Mouse (Mus musculus) skeletal muscle tissue, adult 2 months (tissue): ENCODE results near the gene Cyb561.

ENCODE experiments used
- DNase-seq: peaks from one replicate; pipeline ENCODE4 v3.0.0-alpha.2; 2012; ENCODE audit warnings: low read depth, low spot score

The Cyb561 gene

DNA sequence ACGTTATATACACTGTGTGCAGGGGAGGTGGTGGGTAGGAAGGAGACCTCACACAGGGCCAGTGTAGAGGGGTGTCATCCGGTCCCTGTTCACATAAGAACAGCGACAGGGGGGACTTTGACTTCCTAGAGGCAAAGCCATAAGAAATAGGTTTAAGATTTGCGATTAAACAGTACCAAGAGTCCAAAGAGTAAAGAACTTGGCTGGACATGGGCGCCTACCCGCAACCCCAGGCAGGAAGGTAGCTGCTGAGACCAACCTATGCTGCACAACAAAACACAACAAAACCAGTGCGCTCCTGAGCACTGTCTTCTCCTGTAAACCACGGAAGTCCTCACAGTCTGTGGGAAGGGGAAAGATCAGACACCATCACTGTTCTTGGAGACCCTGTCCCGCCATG lies 1.0 kb downstream of the Cyb561 start:
- DNase-seq = no peak

DNA sequence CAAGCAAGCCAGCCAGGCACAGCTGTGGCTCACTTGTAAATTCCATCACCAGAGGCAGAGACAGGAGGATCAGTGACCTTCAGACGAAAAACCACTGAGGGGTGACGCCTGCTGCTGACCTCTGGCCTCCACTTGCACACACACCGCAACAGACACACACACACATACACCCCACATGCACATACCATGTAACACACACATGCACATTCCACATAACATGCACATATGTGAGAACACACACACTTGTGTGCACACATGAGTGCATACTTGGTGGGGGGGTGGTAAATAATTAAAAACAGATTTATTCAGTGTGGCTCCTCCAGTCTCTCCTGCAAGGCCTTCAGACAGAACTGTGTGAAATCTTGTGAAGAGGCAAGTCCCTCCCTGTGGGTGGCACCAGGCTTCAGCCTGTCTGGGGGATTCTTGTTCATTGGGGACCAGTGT lies 1.5 kb downstream of the Cyb561 start:
- DNase-seq = no peak

DNA sequence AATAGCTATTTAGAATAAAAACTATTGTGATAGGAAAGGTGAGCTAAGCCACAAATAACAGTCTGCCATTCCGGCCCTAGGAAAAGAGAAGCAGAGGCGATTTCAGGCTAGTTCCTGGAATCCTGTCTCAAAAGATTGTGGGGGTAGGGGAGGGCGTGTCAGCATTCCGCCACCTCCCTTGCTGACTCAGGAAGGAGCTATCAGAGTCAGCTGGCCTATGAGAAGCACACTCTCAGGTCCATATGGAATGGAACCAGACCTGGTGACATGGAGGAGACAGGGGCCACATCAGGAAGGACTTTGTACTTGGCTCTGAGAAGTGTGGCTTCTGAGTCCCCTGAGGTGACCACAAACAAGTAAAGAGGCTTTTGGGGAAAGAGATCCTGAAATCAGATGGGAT lies 2.6 kb downstream of the Cyb561 start:
- DNase-seq = no peak

DNA sequence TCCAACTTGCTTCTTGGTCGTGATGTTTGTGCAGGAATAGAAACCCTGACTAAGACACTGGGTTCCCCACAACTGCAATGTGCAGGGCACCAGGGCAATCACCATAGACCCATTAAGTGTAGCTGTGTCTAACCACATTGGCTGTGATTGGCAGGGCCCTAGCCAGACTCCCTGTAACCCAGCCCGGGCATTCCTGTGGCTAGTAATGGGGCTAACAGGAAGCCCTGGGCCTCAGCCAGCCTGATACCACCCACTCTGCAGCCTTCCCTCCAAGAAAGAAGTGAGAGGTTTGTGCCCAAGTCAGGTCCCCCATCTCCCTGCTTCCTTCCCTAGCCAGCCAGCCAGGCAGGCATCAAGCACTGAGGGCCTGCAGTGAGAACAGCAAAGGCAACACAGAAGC lies 4.9 kb downstream of the Cyb561 start:
- no peak for DNase-seq

DNA sequence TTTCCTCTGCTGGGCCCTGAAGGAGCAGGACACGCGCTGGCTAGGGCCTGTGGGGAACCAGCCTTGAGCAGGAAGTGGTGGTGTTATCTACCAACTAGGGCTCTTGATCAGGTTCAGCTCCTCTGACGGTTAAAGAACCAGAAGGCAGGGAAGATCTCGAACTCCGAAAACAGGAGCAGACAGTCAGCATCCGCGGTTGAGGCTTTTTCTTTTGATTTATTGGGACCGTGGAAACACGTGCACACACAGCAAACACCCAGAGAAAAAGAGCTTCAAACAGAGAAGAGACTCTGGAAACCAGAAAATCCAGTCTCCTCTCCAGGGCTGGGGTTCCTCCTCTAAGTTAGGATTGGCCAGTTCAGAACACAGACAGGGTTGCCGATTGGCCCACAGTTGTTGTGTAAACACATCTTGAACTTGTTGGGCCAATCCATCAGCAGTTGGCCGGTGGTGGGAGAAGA lies 6.4 kb downstream of the Cyb561 start:
- DNase-seq = no peak

DNA sequence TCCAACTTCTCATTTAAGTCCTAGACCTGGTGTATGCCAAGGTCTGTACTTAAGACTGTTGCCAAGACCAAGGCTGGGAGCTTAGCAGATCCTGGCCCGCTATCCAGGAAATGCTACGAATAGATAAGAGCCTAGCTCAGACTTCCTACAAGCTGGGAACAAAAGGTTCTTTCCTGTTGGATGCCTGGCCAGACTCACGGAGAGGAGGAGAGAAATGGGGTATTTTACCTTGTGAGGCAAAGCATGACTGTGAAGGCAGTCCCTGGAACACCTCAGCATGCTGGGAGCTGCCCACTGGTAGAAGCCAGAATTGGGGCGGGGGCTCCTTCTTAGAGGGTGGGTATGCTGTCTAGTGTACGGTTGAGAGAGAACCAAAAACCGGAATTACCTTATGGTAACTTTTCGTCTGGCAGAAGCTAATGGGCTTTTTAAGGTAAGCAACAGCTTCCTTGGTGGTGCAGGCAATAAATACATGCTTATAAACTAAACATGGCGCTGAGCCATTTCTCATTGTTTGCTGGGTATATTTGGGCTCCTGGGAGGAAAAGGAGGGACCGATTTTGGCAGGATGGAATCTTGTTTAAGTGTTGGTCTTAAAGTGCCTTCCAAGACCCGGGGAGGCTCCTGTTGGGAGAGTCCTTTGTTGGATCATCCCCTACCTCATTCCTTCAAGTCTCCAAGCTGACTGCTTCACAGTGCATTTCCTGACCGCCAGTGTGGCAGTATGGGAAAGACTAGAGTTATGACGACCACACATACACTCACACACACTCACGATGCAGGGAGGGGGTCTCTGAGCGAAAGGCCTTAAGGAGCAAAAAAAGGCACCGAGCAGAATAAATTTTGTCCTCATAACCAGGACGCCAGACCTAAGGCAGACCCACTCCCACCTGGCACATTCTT lies 8.1 kb downstream of the Cyb561 start:
- peak; percentile 62 for DNase-seq

DNA sequence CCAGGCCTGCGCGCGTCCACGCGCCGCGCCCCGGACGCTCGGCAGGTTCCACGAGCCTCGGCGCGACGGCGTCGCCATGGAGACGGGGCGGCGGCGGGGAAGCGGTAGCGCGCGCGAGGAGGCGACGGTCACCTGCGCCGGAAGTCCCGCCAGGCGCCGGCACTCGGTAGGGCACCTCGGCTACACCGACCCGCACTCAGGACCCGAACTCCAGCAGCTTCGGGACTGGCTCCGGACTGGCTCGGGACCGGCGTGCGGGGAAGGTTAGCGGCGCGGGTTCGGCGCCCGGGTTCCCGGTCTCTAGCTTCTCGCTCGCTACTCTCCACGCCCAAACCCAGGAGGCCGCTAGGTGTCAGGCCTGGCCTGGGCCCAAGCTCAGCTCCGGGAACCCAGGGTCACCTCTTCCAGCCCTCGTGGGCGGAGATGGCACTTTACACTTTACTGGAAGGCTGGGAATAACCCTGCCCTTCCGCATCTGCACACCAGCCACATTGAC lies 9.0 kb downstream of the Cyb561 start:
- peak; percentile 39 for DNase-seq

DNA sequence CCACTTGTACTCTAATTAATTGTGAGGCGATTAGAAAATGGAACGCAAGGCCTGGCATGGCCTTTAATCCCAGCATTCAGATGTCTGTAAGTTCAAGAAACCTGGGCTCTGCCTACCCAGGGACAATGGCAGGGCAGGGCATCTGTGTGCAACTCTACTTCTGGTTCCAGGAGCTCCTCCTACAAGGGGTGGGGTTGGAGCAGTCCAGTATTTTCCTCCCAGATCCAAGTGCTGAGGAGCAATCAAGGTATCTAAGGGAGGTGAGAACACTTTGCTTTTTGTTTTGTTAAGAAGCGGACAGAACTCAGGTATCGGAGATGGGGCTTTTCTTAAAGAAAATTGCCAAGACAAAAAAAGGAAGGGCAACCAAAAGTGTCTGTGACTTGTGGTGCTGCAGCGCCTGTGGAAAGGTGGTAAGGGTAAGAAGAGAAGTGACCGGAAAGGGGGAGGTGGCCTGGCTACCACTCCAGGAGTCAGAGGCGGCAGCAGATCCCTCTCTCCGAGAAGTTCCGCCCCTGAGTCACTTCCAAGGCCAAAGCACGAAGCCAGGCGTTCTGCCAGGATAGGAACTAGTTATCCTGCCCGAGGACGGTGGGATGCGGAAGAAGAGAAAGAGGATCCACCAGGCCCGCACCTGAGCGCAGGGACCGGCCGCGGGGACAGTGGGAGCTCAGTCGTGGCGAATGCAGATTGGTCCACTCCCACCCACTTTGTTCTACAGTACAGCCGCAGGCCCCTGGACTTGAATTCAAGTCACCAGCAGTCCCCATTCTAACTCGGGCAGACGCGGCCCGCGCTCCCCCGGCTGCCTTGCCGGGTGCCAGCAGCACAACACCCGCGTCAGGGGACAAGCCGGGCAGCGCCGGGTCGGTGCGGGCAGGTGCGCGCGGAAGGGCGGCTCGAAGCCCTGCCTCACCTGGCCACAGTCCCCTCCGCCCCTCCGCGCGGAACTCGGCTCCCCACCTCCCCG lies 9.7 kb downstream of the Cyb561 start:
- DNase-seq = peak; percentile 63

DNA sequence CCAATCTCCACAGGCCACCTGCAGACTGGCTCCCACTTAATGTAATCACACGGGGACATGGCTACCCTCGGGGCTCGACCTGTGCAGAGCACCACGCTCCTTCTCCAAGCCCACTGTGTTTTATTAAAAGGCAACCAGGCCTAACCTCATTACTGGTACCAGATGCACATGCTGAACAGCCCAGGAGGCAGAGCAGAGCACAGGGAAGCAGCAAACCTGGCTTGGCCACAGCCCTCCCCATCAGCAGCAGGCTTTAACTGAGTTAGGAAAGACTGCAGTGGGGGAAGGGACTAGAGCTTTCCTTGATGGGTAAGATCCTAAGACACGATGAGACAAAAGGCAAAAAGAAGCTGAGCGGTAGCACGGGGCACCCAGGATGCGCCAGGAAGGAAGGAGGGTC lies 11.2 kb downstream of the Cyb561 start:
- DNase-seq = no peak

DNA sequence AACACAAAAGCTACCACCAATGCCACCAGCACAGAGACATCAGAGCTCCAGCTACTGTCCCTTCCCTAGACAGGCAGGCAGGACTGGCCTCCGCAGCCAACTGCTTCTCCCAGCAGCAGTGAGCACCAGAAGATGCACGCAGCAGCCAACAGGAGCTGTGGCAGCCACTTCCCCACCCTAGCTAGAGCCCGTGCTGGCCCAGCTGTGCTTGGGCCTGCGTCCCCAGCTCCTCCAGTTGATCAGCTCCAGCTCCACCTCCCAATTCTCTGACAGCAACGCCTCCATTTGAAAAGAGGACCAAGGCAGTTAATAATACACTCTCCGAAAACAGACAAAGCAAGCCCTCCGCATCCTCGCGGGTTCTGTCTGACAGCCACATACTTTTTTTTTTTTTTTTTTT lies 14.4 kb downstream of the Cyb561 start:
- peak; percentile 57 for DNase-seq

DNA sequence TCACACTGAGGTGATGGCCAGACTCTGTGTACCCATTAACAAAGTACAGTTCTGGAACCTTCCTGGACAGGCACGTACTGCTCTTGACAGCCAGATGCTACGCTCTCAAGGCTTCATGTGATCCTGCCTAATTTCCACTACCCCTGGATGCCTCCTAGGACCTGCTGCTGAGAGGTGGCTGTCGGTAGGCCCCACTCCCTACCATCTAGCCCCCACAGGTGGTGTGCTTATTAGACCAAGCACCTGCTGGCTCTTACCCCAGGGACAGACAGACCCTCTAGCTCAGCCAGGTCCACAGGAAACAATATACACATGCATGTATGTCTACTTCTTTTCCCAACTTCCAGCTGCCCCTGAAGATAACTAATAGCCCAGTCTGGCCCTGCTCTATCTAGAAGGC lies 16.2 kb downstream of the Cyb561 start:
- no peak for DNase-seq

DNA sequence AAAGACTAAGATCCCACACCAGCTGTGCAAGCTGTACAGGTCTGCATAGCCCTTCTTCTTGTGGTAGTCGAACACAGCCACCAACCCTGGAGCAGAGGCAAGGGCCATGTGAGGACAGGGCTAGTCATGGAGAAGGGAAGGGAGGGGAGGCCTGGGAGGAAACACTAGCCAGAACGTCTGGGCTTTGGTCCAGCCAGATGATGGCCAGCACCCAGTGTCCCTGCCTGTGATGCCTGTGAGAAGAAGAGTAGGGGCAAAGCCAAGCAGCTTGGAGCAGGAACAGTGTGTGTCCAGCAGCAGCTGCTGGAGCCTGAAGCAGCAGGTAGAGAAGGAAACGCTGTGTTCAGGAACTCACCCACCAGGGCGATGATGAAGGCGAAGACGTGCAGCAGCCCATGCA lies 16.9 kb downstream of the Cyb561 start:
- peak; percentile 96 for DNase-seq

DNA sequence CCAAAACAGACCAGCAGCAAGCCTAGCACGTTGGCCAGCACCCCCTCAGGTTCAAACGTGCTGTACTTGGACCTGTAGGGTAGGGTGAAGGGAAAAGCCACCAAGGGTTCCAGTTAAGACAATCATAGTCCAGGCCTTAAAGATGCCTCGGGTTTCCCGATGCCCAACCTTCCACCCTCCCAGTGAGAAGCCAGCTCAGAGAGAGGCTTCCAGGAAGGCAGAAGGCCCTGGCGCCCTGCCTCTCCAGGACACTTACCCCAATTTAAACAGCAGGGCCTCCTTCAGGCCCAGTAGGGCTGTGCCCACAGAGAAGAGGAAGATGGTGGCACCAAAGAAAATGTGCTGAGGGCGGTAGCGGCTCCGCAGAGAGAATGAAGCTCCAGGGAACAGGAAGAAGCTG lies 17.6 kb downstream of the Cyb561 start:
- no peak for DNase-seq

DNA sequence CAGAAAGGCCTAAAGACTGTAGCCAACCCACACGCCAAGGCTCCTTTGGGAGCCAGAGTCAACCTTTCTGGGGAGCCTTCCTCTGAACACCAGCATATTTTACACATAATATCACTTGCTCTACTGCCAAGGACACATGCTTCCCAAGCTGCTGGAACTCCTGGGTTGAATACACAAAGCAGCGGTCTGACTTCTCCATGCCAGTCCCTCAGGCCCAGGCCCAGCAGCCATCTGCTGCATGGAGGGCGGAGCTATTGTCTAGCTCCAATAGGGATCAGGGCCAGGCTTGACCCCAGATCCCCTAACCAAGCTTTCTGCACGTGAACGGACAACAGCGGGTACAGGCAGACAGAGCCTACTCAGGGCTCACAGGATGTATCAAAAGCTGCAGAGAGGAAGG lies 18.3 kb downstream of the Cyb561 start:
- peak; percentile 85 for DNase-seq

DNA sequence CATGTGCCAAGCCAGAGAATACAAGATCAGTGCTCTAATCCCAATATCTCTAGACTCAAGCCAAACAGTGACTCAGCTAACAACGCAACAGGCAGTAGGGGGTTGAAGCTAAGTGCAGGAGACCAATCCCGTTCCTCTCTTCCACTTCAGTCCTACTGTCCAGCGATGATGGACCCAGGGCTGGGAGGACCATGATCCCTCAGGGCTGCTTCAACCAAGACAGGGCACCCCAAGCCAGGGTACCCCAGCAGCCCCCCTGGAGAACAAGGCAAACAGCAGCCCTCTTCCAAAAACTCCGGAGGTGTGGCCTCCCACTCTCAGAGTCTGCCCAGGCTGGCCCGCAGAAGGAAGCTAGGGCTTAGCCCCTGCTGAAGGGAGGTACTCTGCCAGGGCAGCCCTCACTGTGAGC lies 18.8 kb downstream of the Cyb561 start:
- DNase-seq = peak; percentile 65

DNA sequence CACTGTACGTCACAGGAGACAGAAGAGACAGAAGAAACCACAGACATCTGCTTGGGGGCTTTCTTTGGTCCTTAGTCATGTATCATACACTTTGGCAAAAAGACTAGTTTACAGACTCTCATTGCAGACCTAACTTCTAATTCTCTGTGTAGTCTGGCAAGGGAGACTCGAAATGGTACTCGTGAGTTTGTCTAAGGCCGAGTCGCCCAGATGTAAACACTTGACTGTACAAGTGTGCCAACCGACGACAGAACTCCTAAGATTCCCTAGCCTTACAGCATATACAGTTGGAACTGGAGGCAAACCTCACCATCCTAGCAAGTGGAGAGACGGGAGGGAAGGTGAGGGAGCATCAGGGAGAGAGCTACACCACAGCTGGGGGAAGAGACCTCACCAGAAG lies 19.4 kb downstream of the Cyb561 start:
- DNase-seq = no peak

DNA sequence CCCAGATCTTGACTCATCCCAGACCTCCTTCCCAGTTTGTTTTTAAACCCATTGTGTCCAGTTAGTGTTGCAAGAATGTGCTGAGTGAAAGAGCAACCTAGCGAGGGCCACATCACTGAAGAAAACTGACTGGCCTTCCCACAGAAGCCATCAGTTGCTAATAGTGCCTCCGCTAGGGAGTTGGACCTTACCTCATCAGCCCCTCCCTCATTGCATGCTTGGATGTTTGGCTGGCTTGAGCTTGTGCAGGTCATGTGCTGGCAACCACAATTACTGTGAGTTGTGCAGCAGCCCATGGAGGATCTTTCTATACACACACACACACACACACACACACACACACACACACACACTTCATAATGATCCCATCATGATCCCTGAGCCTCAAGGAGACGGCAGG lies 21.8 kb downstream of the Cyb561 start:
- DNase-seq = no peak

DNA sequence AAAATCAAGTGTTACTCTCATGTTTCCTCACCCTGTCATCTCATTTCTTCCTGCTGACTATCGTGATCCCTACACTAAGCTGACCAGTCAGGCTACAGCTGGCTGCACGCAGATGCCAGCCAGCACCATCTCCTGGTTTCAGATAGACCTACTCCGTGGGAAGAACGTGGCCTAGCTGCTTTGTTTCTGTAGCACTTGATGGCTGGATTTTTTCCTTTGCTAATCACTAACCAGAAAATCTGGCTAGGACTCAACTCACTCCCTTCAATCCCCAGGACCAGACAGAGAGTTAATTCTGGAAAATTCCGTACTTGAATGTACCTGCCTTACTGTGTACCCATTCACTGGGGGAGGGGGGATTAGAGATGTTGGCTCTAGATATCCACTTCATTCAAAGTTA lies 25.0 kb downstream of the Cyb561 start:
- DNase-seq = no peak

DNA sequence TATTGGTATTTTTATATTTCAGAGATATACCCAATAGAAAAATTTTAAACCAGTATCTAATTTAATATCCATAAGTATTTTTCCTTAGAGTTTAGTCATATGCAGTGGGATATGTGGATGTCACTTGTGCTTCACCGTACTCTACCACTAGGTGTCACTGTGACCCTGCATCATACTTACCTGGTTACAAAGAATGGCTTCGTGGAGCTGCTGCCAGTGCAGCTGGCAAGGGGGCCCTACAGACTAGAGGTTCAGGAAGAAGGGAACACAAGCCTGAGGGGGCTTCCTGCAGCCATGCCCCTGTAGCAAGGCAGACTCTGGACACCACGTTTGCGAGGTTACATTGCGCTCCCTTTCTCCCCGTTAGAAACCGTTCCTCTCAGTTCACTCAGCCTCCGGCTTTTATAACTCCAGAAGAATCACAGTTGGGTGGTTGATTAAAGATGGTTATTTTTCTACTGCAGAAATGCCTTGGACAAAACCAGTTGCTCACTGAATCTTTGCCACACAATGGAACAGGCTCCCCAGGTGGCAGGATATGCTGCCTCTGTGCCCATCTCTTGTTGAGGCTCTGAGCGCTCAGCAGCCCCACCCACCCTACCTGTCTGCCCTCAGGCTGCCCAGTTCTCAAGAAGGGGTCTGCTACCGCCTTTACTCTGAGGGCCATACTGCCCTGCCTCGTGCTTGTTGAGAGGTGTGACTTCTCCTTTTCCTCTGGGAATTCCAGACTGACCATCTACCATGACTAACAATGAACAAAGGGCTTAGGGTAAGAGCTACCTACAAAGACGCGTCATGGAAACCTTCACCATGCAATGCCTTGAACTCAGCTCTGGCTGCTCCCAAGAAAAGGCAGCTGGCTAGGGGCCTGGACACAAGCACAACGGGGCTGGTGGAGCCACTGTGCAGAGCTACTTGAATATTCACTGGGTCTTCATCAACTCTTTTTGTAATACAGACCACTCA lies 25.8 kb downstream of the Cyb561 start:
- peak; percentile 70 for DNase-seq

DNA sequence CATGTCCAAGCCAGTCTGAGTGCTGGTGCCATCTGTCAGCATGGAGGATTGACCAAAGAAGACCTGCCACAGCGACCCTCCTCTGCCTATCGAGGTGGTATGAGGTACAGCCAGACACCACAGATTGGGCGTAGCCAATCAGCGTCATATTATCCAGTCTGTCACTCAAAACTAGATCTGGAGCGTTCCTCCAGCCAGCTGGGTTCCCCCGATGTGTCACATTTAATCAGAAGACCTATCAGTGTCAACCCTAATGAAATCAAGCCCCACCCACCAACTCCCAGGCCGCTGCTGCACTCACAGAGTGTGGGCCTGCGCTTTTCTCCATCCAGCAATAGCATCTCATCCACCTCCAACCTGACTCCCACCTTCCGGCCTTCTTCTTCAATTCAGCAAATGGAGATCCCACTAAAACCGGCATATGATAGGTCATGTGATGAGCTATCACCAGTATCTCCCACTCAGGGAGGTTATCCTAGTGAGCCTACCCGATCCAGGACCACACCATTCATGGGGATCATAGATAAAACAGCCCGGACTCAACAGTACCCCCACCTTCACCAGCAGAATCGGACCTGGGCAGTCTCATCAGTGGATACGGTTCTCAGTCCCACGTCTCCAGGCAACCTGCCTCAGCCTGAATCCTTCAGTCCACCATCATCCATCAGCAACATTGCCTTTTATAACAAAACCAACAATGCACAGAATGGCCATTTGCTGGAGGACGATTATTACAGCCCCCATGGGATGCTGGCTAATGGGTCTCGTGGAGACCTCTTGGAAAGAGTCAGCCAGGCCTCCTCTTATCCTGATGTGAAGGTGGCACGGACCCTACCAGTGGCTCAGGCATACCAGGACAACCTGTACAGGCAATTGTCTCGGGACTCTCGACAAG lies 30.1 kb downstream of the Cyb561 start:
- DNase-seq = no peak
